In genomic region chr9:65123552-65124168, GRCm38 (mm10) we compare ENCODE assay signal across 8 mouse cellular contexts. TPM values are rescaled to one million over a fixed set of nuclear protein-coding genes. Genes with fewer than 3 reads are reported as not detected.
DNase-seq lines count a peak whose midpoint lies in the region; ATAC-seq and TF ChIP-seq lines count a peak whose summit lies in the region.
"Had no signal": no experiment of that assay in that cellular context is flagged by ENCODE, and none has a peak within 500 bp of the region (broad histone marks: within the 10 kb centered on the region; RNA-seq: fewer than 3 reads in every experiment).

No protein-coding gene starts in this region.

- no peak for TF ChIP-seq CTCF in E14TG2a.4 (conservative IDR thresholded peaks at IDR 0.05; ENCODE audit: low read length)

- H3K36me3 ChIP-seq in E14TG2a.4 (ENCODE audit: insufficient read depth, low read length), result no peaks in the 10 kb centered on the region
- H3K36me3 ChIP-seq in limb, embryonic 13.5 days, result peaks cover 41% of the 10 kb centered on the region
- peaks cover 33% of the 10 kb centered on the region for H3K36me3 ChIP-seq in midbrain, embryonic 13.5 days

- no peak overlapping the region for H3K27ac ChIP-seq in limb, embryonic 13.5 days
- no peak overlapping the region for H3K27ac ChIP-seq in midbrain, embryonic 13.5 days

- H3K4me2 ChIP-seq in limb, embryonic 13.5 days (replicated peaks), result peak overlapping the region; percentile 88
- H3K4me2 ChIP-seq in midbrain, embryonic 13.5 days (replicated peaks), result peak overlapping the region; percentile 82

- peak; percentile 68 for DNase-seq in Muller cell, postnatal 12 days (ENCODE audit: inconsistent ontology term)
- peak; percentile 92 for DNase-seq in embryo, embryonic 11 days
- peak; percentile 76 for DNase-seq in heart, postnatal 4 days
- peak; percentile 60 for DNase-seq in yolk sac, embryonic 10.5 days (ENCODE audit: low spot score)

- H3K4me3 ChIP-seq in E14TG2a.4 (replicated peaks; ENCODE audit: low read length), result peak overlapping the region; percentile 77
- H3K4me3 ChIP-seq in limb, embryonic 13.5 days, result peak overlapping the region; percentile 47
- peak overlapping the region; percentile 44 for H3K4me3 ChIP-seq in midbrain, embryonic 13.5 days (replicated peaks)
- H3K4me3 ChIP-seq: erythroblast, embryonic 14.5 days had no signal

- peak; percentile 33; the same call in 1 of the 2 replicates for ATAC-seq in limb, embryonic 13.5 days (ENCODE audit: low FRiP score, low read depth)
- peak; percentile 57; the same call in 1 of the 2 replicates for ATAC-seq in midbrain, embryonic 13.5 days

- peaks cover 58% of the 10 kb centered on the region for H3K27me3 ChIP-seq in E14TG2a.4 (ENCODE audit: insufficient read depth, low read length)
- peaks cover 46% of the 10 kb centered on the region for H3K27me3 ChIP-seq in limb, embryonic 13.5 days
- H3K27me3 ChIP-seq in midbrain, embryonic 13.5 days, result peaks cover 22% of the 10 kb centered on the region

- H3K4me1 ChIP-seq in E14TG2a.4 (replicated peaks; ENCODE audit: low read depth, low read length), result peaks cover 45% of the 10 kb centered on the region
- peaks cover 12% of the 10 kb centered on the region for H3K4me1 ChIP-seq in limb, embryonic 13.5 days
- H3K4me1 ChIP-seq in midbrain, embryonic 13.5 days (replicated peaks), result peaks cover 17% of the 10 kb centered on the region

- WGBS in limb, embryonic 13.5 days, result 4% methylated on average over 48 of the region's 48 CpGs
- WGBS in midbrain, embryonic 13.5 days, result 2% methylated on average over 45 of the region's 48 CpGs

- H3K9ac ChIP-seq in limb, embryonic 13.5 days, result peak overlapping the region; percentile 74
- H3K9ac ChIP-seq in midbrain, embryonic 13.5 days (replicated peaks), result peak overlapping the region; percentile 72

- no peaks in the 10 kb centered on the region for H3K9me3 ChIP-seq in E14TG2a.4 (ENCODE audit: low read length)
- H3K9me3 ChIP-seq in limb, embryonic 13.5 days, result no peaks in the 10 kb centered on the region
- H3K9me3 ChIP-seq in midbrain, embryonic 13.5 days, result no peaks in the 10 kb centered on the region

RNA-seq across cellular contexts. Expression of gene Igdcc3, which starts 17.3 kb away (rescaled TPM):
- under 1 TPM; 0.43 to 0.52 TPM for total RNA-seq in heart, postnatal 4 days (2021)
- 1.2 and 2.1 TPM in 2 replicates for polyA plus RNA-seq in limb, embryonic 13.5 days (2015; fragmentation: Nextera tagmentation; extraction: Ambion mirVana)
- polyA plus RNA-seq in midbrain, embryonic 13.5 days (2015; fragmentation: Nextera tagmentation; extraction: Ambion mirVana), result 23.5 and 25.2 TPM in 2 replicates
- polyA plus RNA-seq: erythroblast, embryonic 14.5 days had no signal

RNA-seq across cellular contexts. Expression of gene Igdcc4, which starts 22.4 kb away (rescaled TPM):
- total RNA-seq in heart, postnatal 4 days (2021), result 10 to 100 TPM; 13.9 to 16.5 TPM
- polyA plus RNA-seq in limb, embryonic 13.5 days (2015; fragmentation: Nextera tagmentation; extraction: Ambion mirVana), result 24.7 and 27.6 TPM in 2 replicates
- 11.0 and 12.6 TPM in 2 replicates for polyA plus RNA-seq in midbrain, embryonic 13.5 days (2015; fragmentation: Nextera tagmentation; extraction: Ambion mirVana)
- polyA plus RNA-seq: erythroblast, embryonic 14.5 days had no signal
